Mouse (Mus musculus): ENCODE results near the gene 4933416C03Rik.

Gene 4933416C03Rik

GRCm38 (mm10) chr10:116113867-116114474 lies at the start of gene 4933416C03Rik:
Gene 4933416C03Rik (minus strand): TSS chr10:116113917.
- no peak for DNase-seq

- DNase-seq: no peak
These were observed 48.6 kb upstream of the 4933416C03Rik start for GRCm38 (mm10) chr10:116162338-116162737.

GRCm38 (mm10) chr10:116156699-116157098 lies 43.0 kb upstream of the 4933416C03Rik start:
- DNase-seq: no peak

GRCm38 (mm10) chr10:116154707-116155106 lies 41.0 kb upstream of the 4933416C03Rik start:
- no peak for DNase-seq

GRCm38 (mm10) chr10:116146091-116146490 lies 32.4 kb upstream of the 4933416C03Rik start:
- no peak for DNase-seq

- DNase-seq: no peak
These were observed 30.0 kb upstream of the 4933416C03Rik start for GRCm38 (mm10) chr10:116143684-116144083.

- DNase-seq: no peak
These were observed 26.5 kb upstream of the 4933416C03Rik start for GRCm38 (mm10) chr10:116140226-116140625.

GRCm38 (mm10) chr10:116135187-116135586 lies 21.5 kb upstream of the 4933416C03Rik start:
- DNase-seq: no peak

- no peak for DNase-seq
These were observed 18.5 kb upstream of the 4933416C03Rik start for GRCm38 (mm10) chr10:116132233-116132632.

- no peak for DNase-seq
These were observed 17.5 kb upstream of the 4933416C03Rik start for GRCm38 (mm10) chr10:116131223-116131622.

GRCm38 (mm10) chr10:116130401-116130800 lies 16.7 kb upstream of the 4933416C03Rik start:
- no peak for DNase-seq

GRCm38 (mm10) chr10:116125364-116125763 lies 11.6 kb upstream of the 4933416C03Rik start:
- DNase-seq: no peak

GRCm38 (mm10) chr10:116123808-116124207 lies 10.1 kb upstream of the 4933416C03Rik start:
- no peak for DNase-seq

- DNase-seq: no peak
These were observed 7.7 kb upstream of the 4933416C03Rik start for GRCm38 (mm10) chr10:116121463-116121862.

- DNase-seq: no peak
These were observed 3.3 kb upstream of the 4933416C03Rik start for GRCm38 (mm10) chr10:116117060-116117459.

GRCm38 (mm10) chr10:116115881-116116677 lies 2.4 kb upstream of the 4933416C03Rik start:
- DNase-seq: no peak

- no peak for DNase-seq
These were observed 849 bp downstream of the 4933416C03Rik start for GRCm38 (mm10) chr10:116112868-116113267.

- DNase-seq: no peak
These were observed 5.0 kb downstream of the 4933416C03Rik start for GRCm38 (mm10) chr10:116108730-116109129.

- DNase-seq: no peak
These were observed 5.5 kb downstream of the 4933416C03Rik start for GRCm38 (mm10) chr10:116108176-116108575.

GRCm38 (mm10) chr10:116098470-116098869 lies 15.2 kb downstream of the 4933416C03Rik start:
- no peak for DNase-seq

GRCm38 (mm10) chr10:116096466-116096865 lies 17.3 kb downstream of the 4933416C03Rik start:
- DNase-seq: no peak

GRCm38 (mm10) chr10:116083965-116084364 lies 29.8 kb downstream of the 4933416C03Rik start:
- no peak for DNase-seq

GRCm38 (mm10) chr10:116080841-116081240 lies 32.9 kb downstream of the 4933416C03Rik start:
- no peak for DNase-seq

GRCm38 (mm10) chr10:116079396-116079795 lies 34.3 kb downstream of the 4933416C03Rik start:
- DNase-seq: no peak
